Mouse (Mus musculus): ENCODE measurements at regions not wholly inside any gene's neighbourhood (a gene's known extent, or its start where the extent isn't known, plus 50 kb on each side); places are given as distances from the start of the nearest gene placed in this dataset.

GRCm38 (mm10) chr16:93110451-93110850 lies 284.5 kb upstream of the Runx1 start:
- TF ChIP-seq CTCF (IDR thresholded peaks at IDR 0.05): no peak
- TF ChIP-seq EP300 (IDR thresholded peaks at IDR 0.05): no peak

Data from lung, postnatal 0 days (tissue).